Mouse (Mus musculus): ENCODE measurements around the gene Bglap. TPM values are rescaled to one million over a fixed set of nuclear protein-coding genes. Genes with fewer than 3 reads are reported as not detected.

The Bglap gene
- polyA plus RNA-seq, 2 experiments: not detected

- H3K36me3 ChIP-seq (replicated peaks; ENCODE audit: control insufficient read depth, insufficient read depth, low read depth): peaks cover 32% of the 10 kb centered on the region
- DNase-seq (ENCODE audit: low read depth in 3 of 3, low spot score in 3 of 3) (peak; percentile 69 to 76 (median 70)), ATAC-seq (ENCODE audit: insufficient read depth) (peak; percentile 67)
- peak within 1 kb of the TSS; percentile 89 for H3K27ac ChIP-seq
- peak within 1 kb of the TSS; percentile 73 for H3K4me2 ChIP-seq (ENCODE audit: low read depth)
- H3K9ac ChIP-seq (replicated peaks): peak within 1 kb of the TSS; percentile 52
- no peaks in the 10 kb centered on the region for H3K9me3 ChIP-seq (ENCODE audit: control insufficient read depth, low read length)
- 3% methylated on average over 16 of the region's 16 CpGs for WGBS (ENCODE audit: insufficient replicate concordance)
- TF ChIP-seq CTCF (IDR thresholded peaks at IDR 0.05; ENCODE audit: low read depth) (no peak), EP300 (IDR thresholded peaks at IDR 0.05; ENCODE audit: low read depth) (no peak)
- H3K4me3 ChIP-seq (ENCODE audit: insufficient read depth in 1 of 2, low read depth in 2 of 2, low read length in 2 of 2): peak within 1 kb of the TSS; percentile 54 to 58
- H3K4me1 ChIP-seq (replicated peaks; ENCODE audit: control insufficient read depth in 2 of 2, insufficient read depth in 2 of 2, low read length in 1 of 2): peaks cover 32 to 37% of the 10 kb centered on the region in 2 experiments
- peaks cover 17% of the 10 kb centered on the region for H3K27me3 ChIP-seq (ENCODE audit: control insufficient read depth, insufficient read depth, low read length)
Measured at GRCm38 (mm10) chr3:88364337-88364736, 19.9 kb downstream of the Bglap start, which contains the start of gene Paqr6. Gene Paqr6, plus strand, starts transcription at chr3:88364584.

- Histone ChIP-seq H3K4me2 (ENCODE audit: low read depth) (peak overlapping the region; percentile 73), H3K4me1 (replicated peaks; ENCODE audit: control insufficient read depth in 2 of 2, insufficient read depth in 2 of 2, low read length in 1 of 2) (peaks cover 32 to 37% of the 10 kb centered on the region in 2 experiments), H3K9ac (replicated peaks) (peak overlapping the region; percentile 46), H3K36me3 (replicated peaks; ENCODE audit: control insufficient read depth, insufficient read depth, low read depth) (peaks cover 38% of the 10 kb centered on the region), H3K4me3 (ENCODE audit: insufficient read depth in 1 of 2, low read depth in 2 of 2, low read length in 2 of 2) (peak overlapping the region in 1 of 2 experiments; percentile 54; a peak in 2 of 4 replicates), H3K27ac (peak overlapping the region; percentile 89), H3K9me3 (ENCODE audit: control insufficient read depth, low read length) (no peaks in the 10 kb centered on the region), H3K27me3 (ENCODE audit: control insufficient read depth, insufficient read depth, low read length) (peaks cover 17% of the 10 kb centered on the region)
- DNase-seq (ENCODE audit: low read depth in 3 of 3, low spot score in 3 of 3): peak; percentile 79 to 83 (median 80)
- TF ChIP-seq EP300 (IDR thresholded peaks at IDR 0.05; ENCODE audit: low read depth) (peak; percentile 79), CTCF (IDR thresholded peaks at IDR 0.05; ENCODE audit: low read depth) (no peak)
- ATAC-seq (ENCODE audit: insufficient read depth): peak; percentile 92
- 27% methylated on average over 4 of the region's 4 CpGs for WGBS (ENCODE audit: insufficient replicate concordance)
Measured at GRCm38 (mm10) chr3:88363700-88364099, 20.6 kb downstream of the Bglap start.

- Histone ChIP-seq H3K27ac (peak overlapping the region; percentile 80), H3K4me2 (ENCODE audit: low read depth) (no peak overlapping the region), H3K4me3 (ENCODE audit: insufficient read depth in 1 of 2, low read depth in 2 of 2, low read length in 2 of 2) (no peak overlapping the region), H3K27me3 (ENCODE audit: control insufficient read depth, insufficient read depth, low read length) (peaks cover 17% of the 10 kb centered on the region), H3K36me3 (replicated peaks; ENCODE audit: control insufficient read depth, insufficient read depth, low read depth) (peaks cover 55% of the 10 kb centered on the region), H3K4me1 (replicated peaks; ENCODE audit: control insufficient read depth in 2 of 2, insufficient read depth in 2 of 2, low read length in 1 of 2) (peaks cover 32 to 37% of the 10 kb centered on the region in 2 experiments), H3K9me3 (ENCODE audit: control insufficient read depth, low read length) (no peaks in the 10 kb centered on the region), H3K9ac (replicated peaks) (no peak overlapping the region; the same call in 1 of the 2 replicates)
- 85% methylated on average over 2 of the region's 2 CpGs for WGBS (ENCODE audit: insufficient replicate concordance)
- no peak for DNase-seq (ENCODE audit: low read depth in 3 of 3, low spot score in 3 of 3)
- TF ChIP-seq CTCF (IDR thresholded peaks at IDR 0.05; ENCODE audit: low read depth): no peak
- TF ChIP-seq EP300 (IDR thresholded peaks at IDR 0.05; ENCODE audit: low read depth): no peak
- ATAC-seq (ENCODE audit: insufficient read depth): no peak
Measured at GRCm38 (mm10) chr3:88361612-88362313, 22.5 kb downstream of the Bglap start.

GRCm38 (mm10) chr3:88361096-88361495 is 23.2 kb downstream of the Bglap start:
- WGBS (ENCODE audit: insufficient replicate concordance): 53% methylated on average over 6 of the region's 6 CpGs
- Histone ChIP-seq H3K9ac (replicated peaks) (no peak overlapping the region), H3K4me2 (ENCODE audit: low read depth) (no peak overlapping the region), H3K36me3 (replicated peaks; ENCODE audit: control insufficient read depth, insufficient read depth, low read depth) (peaks cover 62% of the 10 kb centered on the region), H3K4me1 (replicated peaks; ENCODE audit: control insufficient read depth in 2 of 2, insufficient read depth in 2 of 2, low read length in 1 of 2) (peaks cover 32 to 37% of the 10 kb centered on the region in 2 experiments), H3K27ac (no peak overlapping the region), H3K9me3 (ENCODE audit: control insufficient read depth, low read length) (no peaks in the 10 kb centered on the region), H3K4me3 (ENCODE audit: insufficient read depth in 1 of 2, low read depth in 2 of 2, low read length in 2 of 2) (no peak overlapping the region), H3K27me3 (ENCODE audit: control insufficient read depth, insufficient read depth, low read length) (peaks cover 14% of the 10 kb centered on the region)
- ATAC-seq (ENCODE audit: insufficient read depth) (no peak), DNase-seq (ENCODE audit: low read depth in 3 of 3, low spot score in 3 of 3) (no peak)
- TF ChIP-seq CTCF (IDR thresholded peaks at IDR 0.05; ENCODE audit: low read depth) (no peak), EP300 (IDR thresholded peaks at IDR 0.05; ENCODE audit: low read depth) (no peak)

- TF ChIP-seq CTCF (IDR thresholded peaks at IDR 0.05; ENCODE audit: low read depth): no peak
- TF ChIP-seq EP300 (IDR thresholded peaks at IDR 0.05; ENCODE audit: low read depth): no peak
- Histone ChIP-seq H3K9ac (replicated peaks) (no peak overlapping the region), H3K4me3 (ENCODE audit: insufficient read depth in 1 of 2, low read depth in 2 of 2, low read length in 2 of 2) (no peak overlapping the region), H3K4me2 (ENCODE audit: low read depth) (no peak overlapping the region), H3K27ac (no peak overlapping the region), H3K27me3 (ENCODE audit: control insufficient read depth, insufficient read depth, low read length) (peaks cover 2% of the 10 kb centered on the region), H3K9me3 (ENCODE audit: control insufficient read depth, low read length) (no peaks in the 10 kb centered on the region), H3K4me1 (replicated peaks; ENCODE audit: control insufficient read depth in 2 of 2, insufficient read depth in 2 of 2, low read length in 1 of 2) (peaks cover 29 to 35% of the 10 kb centered on the region in 2 experiments), H3K36me3 (replicated peaks; ENCODE audit: control insufficient read depth, insufficient read depth, low read depth) (peaks cover 73% of the 10 kb centered on the region)
- WGBS (ENCODE audit: insufficient replicate concordance): 81% methylated on average over 3 of the region's 3 CpGs
- no peak for DNase-seq (ENCODE audit: low read depth in 3 of 3, low spot score in 3 of 3)
- ATAC-seq (ENCODE audit: insufficient read depth): no peak
Measured at GRCm38 (mm10) chr3:88359989-88360388, 24.3 kb downstream of the Bglap start.
